Mouse (Mus musculus): ENCODE measurements around the gene Crybg3. TPM values are rescaled to one million over a fixed set of nuclear protein-coding genes. Genes with fewer than 3 reads are reported as not detected.

The Crybg3 gene
- polyA plus RNA-seq, 1 experiment from 2014 or later: 4.6 TPM

DNA sequence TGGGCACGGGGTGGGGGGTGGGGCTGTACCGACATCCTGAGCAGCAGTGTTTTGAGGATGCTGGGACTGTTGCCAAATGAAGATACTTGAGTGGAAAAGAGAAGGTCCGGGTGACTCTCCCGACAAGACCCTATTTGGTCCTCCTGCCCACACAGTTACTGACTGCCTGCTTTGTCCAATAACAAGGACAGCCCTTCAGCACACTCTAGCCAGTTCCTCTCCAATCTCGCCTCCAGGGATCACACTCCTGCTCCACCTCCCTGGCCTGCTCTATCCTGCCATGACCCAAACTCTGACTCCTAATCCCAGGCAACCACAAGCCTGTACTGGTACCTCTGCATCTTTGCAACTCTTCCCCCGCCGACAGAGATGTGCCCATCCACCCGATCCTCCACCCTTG, 30.9 kb downstream of the Crybg3 start:
- Histone ChIP-seq H3K27ac (ENCODE audit: low read depth, low read length) (no peak overlapping the region), H3K9me3 (ENCODE audit: control insufficient read depth, low read length) (no peaks in the 10 kb centered on the region), H3K27me3 (replicated peaks; ENCODE audit: control insufficient read depth, insufficient read depth, low read length) (no peaks in the 10 kb centered on the region), H3K4me2 (no peak overlapping the region), H3K4me1 (replicated peaks; ENCODE audit: control insufficient read depth, insufficient read depth, low read length) (no peaks in the 10 kb centered on the region), H3K4me3 (ENCODE audit: low read depth, low read length) (no peak overlapping the region), H3K9ac (ENCODE audit: low read depth, low read length) (no peak overlapping the region), H3K36me3 (ENCODE audit: control insufficient read depth, insufficient read depth, low read length) (no peaks in the 10 kb centered on the region)
- DNase-seq (ENCODE audit: low spot score) (no peak), ATAC-seq (replicated peaks; ENCODE audit: low FRiP score) (no peak)
- WGBS: 81% methylated on average over 8 of the region's 8 CpGs

- Histone ChIP-seq H3K27me3 (replicated peaks; ENCODE audit: control insufficient read depth, insufficient read depth, low read length) (no peaks in the 10 kb centered on the region), H3K4me3 (ENCODE audit: low read depth, low read length) (no peak overlapping the region), H3K4me1 (replicated peaks; ENCODE audit: control insufficient read depth, insufficient read depth, low read length) (no peaks in the 10 kb centered on the region), H3K27ac (ENCODE audit: low read depth, low read length) (no peak overlapping the region), H3K36me3 (ENCODE audit: control insufficient read depth, insufficient read depth, low read length) (no peaks in the 10 kb centered on the region), H3K9ac (ENCODE audit: low read depth, low read length) (no peak overlapping the region), H3K9me3 (ENCODE audit: control insufficient read depth, low read length) (no peaks in the 10 kb centered on the region), H3K4me2 (no peak overlapping the region)
- no peak for ATAC-seq (replicated peaks; ENCODE audit: low FRiP score)
- no peak for DNase-seq (ENCODE audit: low spot score)
- WGBS: 63% methylated on average over 10 of the region's 10 CpGs
These were observed 32.9 kb downstream of the Crybg3 start for GRCm38 (mm10) chr16:59567721-59568381.

DNA sequence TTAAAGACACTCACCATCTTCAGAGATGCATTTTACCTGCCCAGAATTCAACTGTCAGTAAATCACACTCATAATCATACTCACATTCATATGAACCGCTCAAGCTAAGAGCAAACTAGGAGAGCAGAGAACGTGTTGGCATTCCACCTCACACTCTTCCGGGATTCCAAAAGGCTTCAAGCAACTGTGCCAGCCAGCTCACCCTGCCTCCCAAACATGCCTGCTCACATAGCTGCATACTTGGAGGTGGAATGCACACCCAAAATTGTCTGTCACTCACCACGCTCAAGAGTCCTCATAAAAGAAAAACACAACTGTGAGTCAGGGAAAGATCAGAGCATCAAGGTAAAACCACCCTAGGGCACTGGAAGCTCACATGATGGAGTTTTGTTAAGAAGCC, 34.3 kb downstream of the Crybg3 start:
- no peaks in the 10 kb centered on the region for H3K4me1 ChIP-seq (replicated peaks; ENCODE audit: control insufficient read depth, insufficient read depth, low read length)
- H3K9ac ChIP-seq (ENCODE audit: low read depth, low read length): no peak overlapping the region
- WGBS: 81% methylated on average over 4 of the region's 4 CpGs
- ATAC-seq (replicated peaks; ENCODE audit: low FRiP score) (no peak), DNase-seq (ENCODE audit: low spot score) (no peak)
- H3K4me2 ChIP-seq: no peak overlapping the region
- H3K9me3 ChIP-seq (ENCODE audit: control insufficient read depth, low read length): no peaks in the 10 kb centered on the region
- H3K27me3 ChIP-seq (replicated peaks; ENCODE audit: control insufficient read depth, insufficient read depth, low read length): no peaks in the 10 kb centered on the region
- H3K4me3 ChIP-seq (ENCODE audit: low read depth, low read length): no peak overlapping the region
- no peak overlapping the region for H3K27ac ChIP-seq (ENCODE audit: low read depth, low read length)
- H3K36me3 ChIP-seq (ENCODE audit: control insufficient read depth, insufficient read depth, low read length): no peaks in the 10 kb centered on the region

GRCm38 (mm10) chr16:59565631-59566030, 35.1 kb downstream of the Crybg3 start:
- no peak for ATAC-seq (replicated peaks; ENCODE audit: low FRiP score)
- Histone ChIP-seq H3K9ac (ENCODE audit: low read depth, low read length) (no peak overlapping the region), H3K4me1 (replicated peaks; ENCODE audit: control insufficient read depth, insufficient read depth, low read length) (no peaks in the 10 kb centered on the region), H3K9me3 (ENCODE audit: control insufficient read depth, low read length) (no peaks in the 10 kb centered on the region), H3K4me2 (no peak overlapping the region), H3K4me3 (ENCODE audit: low read depth, low read length) (no peak overlapping the region), H3K27me3 (replicated peaks; ENCODE audit: control insufficient read depth, insufficient read depth, low read length) (no peaks in the 10 kb centered on the region), H3K27ac (ENCODE audit: low read depth, low read length) (no peak overlapping the region), H3K36me3 (ENCODE audit: control insufficient read depth, insufficient read depth, low read length) (no peaks in the 10 kb centered on the region)
- no peak for DNase-seq (ENCODE audit: low spot score)
- 87% methylated on average over 2 of the region's 2 CpGs for WGBS

- no peaks in the 10 kb centered on the region for H3K9me3 ChIP-seq (ENCODE audit: control insufficient read depth, low read length)
- H3K4me2 ChIP-seq: no peak overlapping the region
- H3K27me3 ChIP-seq (replicated peaks; ENCODE audit: control insufficient read depth, insufficient read depth, low read length): no peaks in the 10 kb centered on the region
- H3K4me1 ChIP-seq (replicated peaks; ENCODE audit: control insufficient read depth, insufficient read depth, low read length): no peaks in the 10 kb centered on the region
- H3K27ac ChIP-seq (ENCODE audit: low read depth, low read length): no peak overlapping the region
- H3K9ac ChIP-seq (ENCODE audit: low read depth, low read length): no peak overlapping the region
- no peak overlapping the region for H3K4me3 ChIP-seq (ENCODE audit: low read depth, low read length)
- 84% methylated on average over 5 of the region's 5 CpGs for WGBS
- no peaks in the 10 kb centered on the region for H3K36me3 ChIP-seq (ENCODE audit: control insufficient read depth, insufficient read depth, low read length)
- no peak for ATAC-seq (replicated peaks; ENCODE audit: low FRiP score)
- DNase-seq (ENCODE audit: low spot score): no peak
These were observed 36.8 kb downstream of the Crybg3 start for GRCm38 (mm10) chr16:59564025-59564424.

DNA sequence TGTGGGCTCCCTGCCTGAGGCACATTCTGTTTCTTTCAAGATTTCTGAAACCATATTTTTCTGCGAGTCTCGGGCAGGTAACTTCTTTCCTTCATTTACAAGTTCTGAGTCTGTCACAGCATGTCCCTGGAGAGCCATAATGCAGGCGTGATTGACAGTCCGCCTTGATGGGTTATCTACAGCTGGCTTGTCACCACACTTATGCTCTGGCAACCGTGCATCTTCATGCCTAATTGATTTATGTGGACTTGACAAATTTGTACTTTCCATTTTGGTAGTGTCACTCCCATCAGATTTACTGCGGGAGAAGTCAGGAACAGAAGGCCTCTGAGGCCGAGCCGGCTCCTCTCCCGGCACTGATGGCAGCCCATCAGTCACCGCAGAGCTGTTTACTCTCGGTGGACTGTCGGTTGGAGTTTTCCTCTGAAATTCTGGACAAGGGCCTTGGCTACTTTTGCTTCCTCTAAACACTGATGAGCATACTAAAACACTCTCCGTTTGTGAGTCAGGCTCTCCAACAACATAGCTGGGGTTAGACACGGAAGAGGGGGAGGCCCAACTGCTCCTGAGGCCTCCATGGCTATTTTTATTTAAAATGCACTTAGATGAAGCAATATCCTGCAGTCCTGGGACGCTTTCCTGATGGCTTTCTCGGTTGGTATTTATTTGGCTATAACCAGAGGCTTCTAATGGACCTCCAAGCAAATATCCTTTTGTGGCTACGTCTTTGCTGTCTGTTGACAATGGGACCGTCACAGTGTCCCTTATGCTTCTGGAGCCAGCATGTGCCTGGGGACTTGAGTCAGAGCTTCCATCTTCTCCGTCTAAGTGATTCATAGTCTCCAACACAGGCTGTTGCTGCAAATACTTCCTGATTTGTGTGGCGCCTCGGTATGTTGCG, 41.2 kb downstream of the Crybg3 start:
- no peaks in the 10 kb centered on the region for H3K36me3 ChIP-seq (ENCODE audit: control insufficient read depth, insufficient read depth, low read length)
- DNase-seq (ENCODE audit: low spot score) (no peak), ATAC-seq (replicated peaks; ENCODE audit: low FRiP score) (no peak)
- H3K9ac ChIP-seq (ENCODE audit: low read depth, low read length): no peak overlapping the region
- no peak overlapping the region for H3K4me3 ChIP-seq (ENCODE audit: low read depth, low read length)
- H3K27me3 ChIP-seq (replicated peaks; ENCODE audit: control insufficient read depth, insufficient read depth, low read length): no peaks in the 10 kb centered on the region
- H3K4me1 ChIP-seq (replicated peaks; ENCODE audit: control insufficient read depth, insufficient read depth, low read length): no peaks in the 10 kb centered on the region
- no peak overlapping the region for H3K4me2 ChIP-seq
- whole genome bisulfite sequencing: 69% methylated on average over 22 of the region's 22 CpGs
- no peak overlapping the region for H3K27ac ChIP-seq (ENCODE audit: low read depth, low read length)
- H3K9me3 ChIP-seq (ENCODE audit: control insufficient read depth, low read length): no peaks in the 10 kb centered on the region

DNA sequence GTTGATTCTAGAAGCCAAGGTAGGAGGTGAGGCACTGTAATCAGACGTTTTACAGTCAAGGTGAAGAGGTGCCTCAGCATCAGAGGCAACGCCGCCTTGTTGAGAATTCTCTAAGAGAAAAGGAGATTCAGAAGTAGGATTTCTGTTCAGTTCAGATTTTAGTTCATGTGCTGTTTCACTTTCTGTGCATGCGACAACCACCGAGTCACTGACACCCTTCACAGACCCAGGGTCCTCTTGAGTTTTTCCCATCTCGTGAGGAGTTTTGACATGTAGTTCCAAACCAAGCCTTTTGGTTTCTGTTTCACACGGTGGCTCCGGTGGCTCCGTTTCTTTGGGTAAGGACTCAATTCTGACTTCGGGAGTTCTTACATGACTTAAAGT, 41.9 kb downstream of the Crybg3 start:
- 90% methylated on average over 10 of the region's 10 CpGs for WGBS
- H3K27me3 ChIP-seq (replicated peaks; ENCODE audit: control insufficient read depth, insufficient read depth, low read length): no peaks in the 10 kb centered on the region
- H3K4me1 ChIP-seq (replicated peaks; ENCODE audit: control insufficient read depth, insufficient read depth, low read length): no peaks in the 10 kb centered on the region
- no peak overlapping the region for H3K4me3 ChIP-seq (ENCODE audit: low read depth, low read length)
- no peaks in the 10 kb centered on the region for H3K36me3 ChIP-seq (ENCODE audit: control insufficient read depth, insufficient read depth, low read length)
- ATAC-seq (replicated peaks; ENCODE audit: low FRiP score) (no peak), DNase-seq (ENCODE audit: low spot score) (no peak)
- no peak overlapping the region for H3K27ac ChIP-seq (ENCODE audit: low read depth, low read length)
- no peaks in the 10 kb centered on the region for H3K9me3 ChIP-seq (ENCODE audit: control insufficient read depth, low read length)
- no peak overlapping the region for H3K4me2 ChIP-seq
- no peak overlapping the region for H3K9ac ChIP-seq (ENCODE audit: low read depth, low read length)

GRCm38 (mm10) chr16:59553490-59554161, 47.2 kb downstream of the Crybg3 start:
- no peaks in the 10 kb centered on the region for H3K27me3 ChIP-seq (replicated peaks; ENCODE audit: control insufficient read depth, insufficient read depth, low read length)
- H3K4me1 ChIP-seq (replicated peaks; ENCODE audit: control insufficient read depth, insufficient read depth, low read length): no peaks in the 10 kb centered on the region
- H3K27ac ChIP-seq (ENCODE audit: low read depth, low read length): no peak overlapping the region
- H3K4me2 ChIP-seq: no peak overlapping the region
- H3K36me3 ChIP-seq (ENCODE audit: control insufficient read depth, insufficient read depth, low read length): no peaks in the 10 kb centered on the region
- 82% methylated on average over 12 of the region's 12 CpGs for WGBS
- DNase-seq (ENCODE audit: low spot score) (no peak), ATAC-seq (replicated peaks; ENCODE audit: low FRiP score) (no peak)
- no peaks in the 10 kb centered on the region for H3K9me3 ChIP-seq (ENCODE audit: control insufficient read depth, low read length)
- no peak overlapping the region for H3K9ac ChIP-seq (ENCODE audit: low read depth, low read length)
- H3K4me3 ChIP-seq (ENCODE audit: low read depth, low read length): no peak overlapping the region

All from liver, embryonic 11.5 days (tissue).